Mouse (Mus musculus): Measurements from ENCODE around the gene Aspdh. TPM values are rescaled to one million over a fixed set of nuclear protein-coding genes. Genes with fewer than 3 reads are reported as not detected.
A peak's percentile ranks its signal among the peaks of the same experiment; 100 is the strongest.

The Aspdh gene
- polyA plus RNA-seq (2014; fragmentation: Nextera tagmentation; extraction: Ambion mirVana): 5.3 TPM in 2 replicates

DNA sequence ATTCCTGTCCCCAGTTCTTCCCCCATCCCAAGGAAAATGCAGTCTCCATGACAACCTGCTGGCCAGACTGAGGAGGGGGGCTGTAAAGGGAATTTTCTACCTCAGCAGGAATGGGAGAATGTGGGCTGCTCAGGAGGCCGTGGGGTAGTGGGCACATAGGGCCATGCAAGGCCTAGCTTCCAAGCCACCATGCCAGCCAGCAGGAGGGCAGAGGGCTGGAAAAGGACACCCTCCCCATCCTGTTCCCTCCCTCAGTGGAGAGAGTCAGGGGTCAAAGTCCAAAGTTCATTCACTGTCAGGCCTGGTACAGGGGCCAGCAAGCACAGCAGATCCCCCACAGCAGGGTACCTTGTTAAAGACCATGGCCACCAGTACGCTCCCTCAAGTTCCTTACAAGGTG is at the start of gene Aspdh:
TSS of gene Aspdh (plus strand) at position 281 of the 400 bp plus-strand sequence.
- 46% methylated on average over 2 of the region's 2 CpGs for WGBS
- no peak for ATAC-seq
- peaks cover 27% of the 10 kb centered on the region for H3K4me1 ChIP-seq (ENCODE audit: control insufficient read depth, insufficient read depth, low read length)

DNA sequence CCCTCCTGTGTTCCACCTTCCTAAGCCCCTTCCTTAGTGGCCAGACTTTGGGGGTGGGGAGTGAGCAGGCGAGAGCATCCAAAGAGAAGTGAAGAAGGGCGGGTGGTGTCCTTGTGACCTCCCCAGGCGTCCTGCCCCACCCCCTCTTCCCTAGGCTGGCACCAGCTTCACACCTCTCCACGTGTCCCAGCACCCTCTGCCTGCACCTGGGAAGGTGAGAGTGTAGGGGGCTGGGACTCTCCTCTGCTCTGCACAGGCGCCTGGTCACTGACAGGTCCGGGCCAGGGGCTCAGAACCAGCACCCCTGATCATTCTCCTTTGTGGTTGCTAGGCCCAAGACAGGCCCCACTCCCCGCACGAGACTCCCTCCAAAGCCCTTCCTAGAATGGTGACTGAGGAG is 37.5 kb upstream of the Aspdh start:
- DNase-seq (ENCODE audit: low spot score) (no peak), ATAC-seq (peak; percentile 6)
- peak overlapping the region; percentile 58 for H3K9ac ChIP-seq (ENCODE audit: low read length)
- H3K27me3 ChIP-seq (replicated peaks; ENCODE audit: control insufficient read depth, insufficient read depth, low read length): no peaks in the 10 kb centered on the region
- H3K36me3 ChIP-seq (ENCODE audit: control insufficient read depth, insufficient read depth, low read length): no peaks in the 10 kb centered on the region
- H3K9me3 ChIP-seq (replicated peaks; ENCODE audit: control insufficient read depth, low read length): no peaks in the 10 kb centered on the region
- H3K27ac ChIP-seq (ENCODE audit: low read depth, low read length): peak overlapping the region; percentile 100
- 18% methylated on average over 8 of the region's 8 CpGs for WGBS
- peak overlapping the region; percentile 74 for H3K4me3 ChIP-seq (ENCODE audit: low read depth, low read length)
- peak overlapping the region; percentile 52 for H3K4me2 ChIP-seq (ENCODE audit: low read length)
- peaks cover 26% of the 10 kb centered on the region for H3K4me1 ChIP-seq (ENCODE audit: control insufficient read depth, insufficient read depth, low read length)

More for the DNA sequence above, at the start of gene Aspdh:
- peaks cover 41% of the 10 kb centered on the region for H3K36me3 ChIP-seq (ENCODE audit: control insufficient read depth, insufficient read depth, low read length)
- no peaks in the 10 kb centered on the region for H3K27me3 ChIP-seq (replicated peaks; ENCODE audit: control insufficient read depth, insufficient read depth, low read length)
- H3K9ac ChIP-seq (ENCODE audit: low read length): peak within 1 kb of the TSS; percentile 40
- no peaks in the 10 kb centered on the region for H3K9me3 ChIP-seq (replicated peaks; ENCODE audit: control insufficient read depth, low read length)
- no peak within 1 kb of the TSS for H3K4me3 ChIP-seq (ENCODE audit: low read depth, low read length)
- no peak for DNase-seq (ENCODE audit: low spot score)
- peak within 1 kb of the TSS; percentile 21; the same call in 1 of the 2 replicates for H3K4me2 ChIP-seq (ENCODE audit: low read length)
- peak within 1 kb of the TSS; percentile 78 for H3K27ac ChIP-seq (ENCODE audit: low read depth, low read length)

DNA sequence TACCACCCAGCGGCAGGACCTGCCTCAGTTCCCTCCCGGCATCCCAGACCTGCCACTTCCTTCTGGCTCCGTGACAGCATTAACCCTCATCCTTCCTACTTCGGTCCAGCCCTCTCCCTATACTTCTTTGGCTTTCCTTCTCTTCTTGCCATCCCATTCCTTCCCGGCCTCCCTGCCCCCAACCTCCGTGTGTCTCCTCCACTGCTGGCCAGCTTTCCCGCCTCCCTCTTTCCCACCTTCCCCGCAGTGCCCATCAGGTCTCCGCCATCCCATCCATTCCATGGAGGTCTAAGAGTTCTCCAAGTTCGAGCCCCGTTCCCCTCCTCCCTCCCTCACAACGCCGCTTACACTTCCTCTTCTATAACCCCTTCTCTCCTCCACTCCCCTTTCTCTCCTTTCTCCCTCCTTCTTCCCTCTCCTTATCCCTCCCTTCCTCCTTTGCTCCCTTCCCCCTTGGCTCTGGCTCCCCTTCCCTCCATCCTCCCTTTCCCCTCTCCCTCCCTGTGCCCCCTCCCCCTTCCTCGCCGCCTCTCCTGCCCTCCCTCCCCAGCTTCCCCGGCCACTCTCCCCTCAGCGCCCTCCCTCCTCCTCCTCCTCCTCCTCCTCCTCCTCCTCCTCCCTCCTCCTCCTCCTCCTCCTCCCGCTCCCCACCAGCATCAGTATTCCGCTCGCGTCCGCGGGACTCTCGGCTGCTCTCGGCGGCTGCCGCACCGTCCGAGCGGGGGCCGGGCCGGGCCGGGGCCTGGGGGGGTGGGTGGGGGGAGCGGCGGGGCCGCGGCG is 36.8 kb upstream of the Aspdh start:
- under 1% methylated on average over 16 of the region's 38 CpGs for WGBS

DNA sequence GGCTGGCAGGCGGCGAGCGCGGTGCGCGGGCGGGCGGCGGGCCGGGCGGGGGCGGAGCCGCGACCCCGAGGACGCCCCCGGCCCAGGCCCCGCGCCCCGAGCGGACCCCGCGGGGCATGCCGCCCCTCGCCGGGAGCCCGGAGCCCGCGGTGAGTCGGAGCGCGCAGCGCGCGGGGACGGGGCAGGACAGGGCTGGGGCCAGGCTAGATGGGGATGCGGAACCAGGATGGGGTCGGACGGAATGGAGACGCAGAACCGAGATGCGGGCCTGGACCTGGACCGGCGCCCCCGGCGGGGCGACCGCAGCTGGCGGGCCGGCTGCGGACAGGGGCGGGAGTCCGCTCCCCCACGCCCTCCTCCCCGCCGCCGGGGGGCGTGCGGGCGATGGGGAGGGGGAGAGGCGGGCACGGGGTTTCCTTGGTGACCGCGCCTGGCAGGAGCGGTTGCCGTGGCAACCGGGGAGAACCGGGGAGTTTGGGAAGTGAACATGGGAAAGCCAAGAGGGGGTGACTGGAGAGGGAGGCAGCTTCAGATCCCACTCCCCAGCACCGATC is 36.1 kb upstream of the Aspdh start, which contains the start of gene Lrrc4b:
TSS of gene Lrrc4b (plus strand) at position 51 of the 554 bp plus-strand sequence.
- Histone ChIP-seq H3K27me3 (replicated peaks; ENCODE audit: control insufficient read depth, insufficient read depth, low read length) (no peaks in the 10 kb centered on the region), H3K4me3 (ENCODE audit: low read depth, low read length) (peak within 1 kb of the TSS; percentile 74), H3K9ac (ENCODE audit: low read length) (peak within 1 kb of the TSS; percentile 97)

More for the DNA sequence above, 36.8 kb upstream of the Aspdh start:
- H3K4me3 ChIP-seq (ENCODE audit: low read depth, low read length): peak overlapping the region; percentile 74
- H3K4me2 ChIP-seq (ENCODE audit: low read length): peak overlapping the region; percentile 94
- H3K27me3 ChIP-seq (replicated peaks; ENCODE audit: control insufficient read depth, insufficient read depth, low read length): no peaks in the 10 kb centered on the region
- no peaks in the 10 kb centered on the region for H3K9me3 ChIP-seq (replicated peaks; ENCODE audit: control insufficient read depth, low read length)
- ATAC-seq: peak; percentile 29
- peak overlapping the region; percentile 97 for H3K9ac ChIP-seq (ENCODE audit: low read length)
- H3K36me3 ChIP-seq (ENCODE audit: control insufficient read depth, insufficient read depth, low read length): no peaks in the 10 kb centered on the region
- DNase-seq (ENCODE audit: low spot score): peak; percentile 86
- peak overlapping the region; percentile 100 for H3K27ac ChIP-seq (ENCODE audit: low read depth, low read length)
- peaks cover 26% of the 10 kb centered on the region for H3K4me1 ChIP-seq (ENCODE audit: control insufficient read depth, insufficient read depth, low read length)

DNA sequence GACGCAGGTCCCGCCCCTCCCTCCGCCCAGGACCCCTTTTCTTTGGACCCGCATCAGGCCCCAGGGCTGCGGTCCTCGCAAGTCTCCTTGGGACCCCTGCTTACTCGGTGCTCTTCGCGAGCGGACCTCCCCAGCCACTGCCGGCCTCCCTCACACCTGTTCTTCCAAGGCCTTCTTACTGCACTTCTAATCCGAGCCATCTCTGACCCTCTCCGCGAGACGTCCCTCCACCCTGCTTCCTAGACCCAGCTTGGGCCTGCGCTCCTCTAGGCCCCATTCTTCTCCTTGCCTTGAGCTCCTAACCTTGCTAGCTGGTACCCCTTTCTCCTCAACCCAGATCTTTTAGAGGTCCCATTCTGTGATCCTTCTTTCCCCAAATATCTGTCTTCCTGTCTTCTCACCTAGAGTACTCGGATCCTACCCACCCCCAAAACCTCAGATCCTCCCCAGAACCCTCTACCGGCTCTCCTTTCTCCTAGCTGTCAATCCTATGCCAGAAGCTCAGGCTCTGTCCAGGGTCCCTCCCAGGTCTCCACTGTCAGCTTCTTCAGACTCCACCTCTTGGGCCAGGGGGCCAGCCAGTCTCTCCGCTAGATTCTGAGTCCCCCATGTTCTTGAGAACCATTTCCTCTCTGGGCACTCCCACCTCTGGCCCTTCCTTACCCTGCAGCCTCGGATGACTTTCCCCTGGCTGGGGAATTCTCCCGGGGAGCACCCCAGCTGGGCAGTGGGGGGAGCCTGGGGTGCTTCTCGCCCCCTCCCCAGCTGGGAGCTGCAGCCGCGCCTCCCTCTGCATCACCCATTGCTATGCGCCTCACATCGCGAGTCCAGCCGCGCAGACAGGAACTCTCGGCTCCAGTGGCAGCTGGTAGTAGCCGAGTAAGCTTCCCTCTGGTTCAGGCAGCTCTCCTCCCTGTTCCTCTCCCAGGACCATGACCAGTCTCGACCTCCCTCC is 35.4 kb upstream of the Aspdh start:
- peak; percentile 28 for ATAC-seq
- H3K9me3 ChIP-seq (replicated peaks; ENCODE audit: control insufficient read depth, low read length): no peaks in the 10 kb centered on the region
- peak overlapping the region; percentile 97 for H3K9ac ChIP-seq (ENCODE audit: low read length)
- H3K4me3 ChIP-seq (ENCODE audit: low read depth, low read length): peak overlapping the region; percentile 74
- H3K27me3 ChIP-seq (replicated peaks; ENCODE audit: control insufficient read depth, insufficient read depth, low read length): no peaks in the 10 kb centered on the region
- 2% methylated on average over 28 of the region's 32 CpGs for WGBS
- H3K4me2 ChIP-seq (ENCODE audit: low read length): peak overlapping the region; percentile 94
- peaks cover 8% of the 10 kb centered on the region; the same call in 1 of the 2 replicates for H3K36me3 ChIP-seq (ENCODE audit: control insufficient read depth, insufficient read depth, low read length)
- DNase-seq (ENCODE audit: low spot score): peak; percentile 61
- H3K27ac ChIP-seq (ENCODE audit: low read depth, low read length): peak overlapping the region; percentile 100
- H3K4me1 ChIP-seq (ENCODE audit: control insufficient read depth, insufficient read depth, low read length): peaks cover 26% of the 10 kb centered on the region

More for the DNA sequence above, 36.1 kb upstream of the Aspdh start, which contains the start of gene Lrrc4b:
- Histone ChIP-seq H3K4me1 (ENCODE audit: control insufficient read depth, insufficient read depth, low read length) (peaks cover 26% of the 10 kb centered on the region), H3K4me2 (ENCODE audit: low read length) (peak within 1 kb of the TSS; percentile 94), H3K36me3 (ENCODE audit: control insufficient read depth, insufficient read depth, low read length) (0 out of 2 replicates have a peak, but pooled peaks cover 3% of the 10 kb centered on the region), H3K27ac (ENCODE audit: low read depth, low read length) (peak within 1 kb of the TSS; percentile 100), H3K9me3 (replicated peaks; ENCODE audit: control insufficient read depth, low read length) (no peaks in the 10 kb centered on the region)
- ATAC-seq: peak; percentile 67
- peak; percentile 95 for DNase-seq (ENCODE audit: low spot score)
- WGBS: 1% methylated on average over 38 of the region's 69 CpGs

DNA sequence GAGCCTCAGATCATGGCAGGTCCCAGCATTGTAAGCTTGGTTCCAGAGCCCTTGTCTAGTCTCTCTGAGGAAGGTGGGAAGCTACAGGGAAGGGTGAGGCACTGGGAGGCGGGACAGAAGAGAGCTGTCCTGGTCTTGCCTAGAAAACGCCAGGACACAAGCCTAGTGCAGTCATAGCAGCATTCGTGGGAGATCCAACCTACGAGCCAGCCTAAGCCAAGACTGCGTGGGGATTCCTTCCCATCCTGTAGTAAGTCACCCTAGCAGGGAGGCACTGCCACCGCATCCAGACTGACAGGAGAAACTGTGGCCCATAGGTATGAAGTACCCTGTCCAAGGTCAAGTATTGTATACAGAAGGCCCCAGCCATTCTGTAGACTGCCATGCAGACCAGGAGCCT is 32.6 kb upstream of the Aspdh start:
- H3K4me2 ChIP-seq (ENCODE audit: low read length): no peak overlapping the region
- peaks cover 24% of the 10 kb centered on the region for H3K4me1 ChIP-seq (ENCODE audit: control insufficient read depth, insufficient read depth, low read length)
- WGBS: 77% methylated on average over 6 of the region's 6 CpGs
- H3K9me3 ChIP-seq (replicated peaks; ENCODE audit: control insufficient read depth, low read length): no peaks in the 10 kb centered on the region
- H3K9ac ChIP-seq (ENCODE audit: low read length): no peak overlapping the region
- no peaks in the 10 kb centered on the region for H3K27me3 ChIP-seq (replicated peaks; ENCODE audit: control insufficient read depth, insufficient read depth, low read length)
- DNase-seq (ENCODE audit: low spot score) (no peak), ATAC-seq (no peak)
- no peak overlapping the region for H3K4me3 ChIP-seq (ENCODE audit: low read depth, low read length)
- H3K36me3 ChIP-seq (ENCODE audit: control insufficient read depth, insufficient read depth, low read length): peaks cover 9% of the 10 kb centered on the region; the same call in 1 of the 2 replicates
- H3K27ac ChIP-seq (ENCODE audit: low read depth, low read length): no peak overlapping the region

DNA sequence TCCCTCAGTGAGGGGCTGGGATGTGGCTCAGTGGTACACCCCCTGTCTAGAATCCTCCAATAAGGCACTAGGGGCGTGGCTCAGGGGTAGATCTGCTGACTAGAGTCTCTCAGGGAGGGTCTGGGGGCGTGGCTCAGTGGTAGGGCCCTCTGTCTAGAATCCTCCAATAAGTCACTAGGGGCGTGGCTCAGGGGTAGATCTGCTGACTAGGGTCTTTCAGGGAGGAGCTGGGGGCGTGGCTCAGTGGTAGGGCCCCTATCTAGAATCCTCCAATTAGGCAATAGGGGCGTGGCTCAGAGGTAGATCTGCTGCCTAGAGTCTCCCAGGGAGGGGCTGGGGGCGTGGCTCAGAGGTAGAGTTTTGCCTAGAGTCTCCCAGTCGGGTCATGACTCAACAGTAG is 31.8 kb upstream of the Aspdh start:
- no peaks in the 10 kb centered on the region for H3K27me3 ChIP-seq (replicated peaks; ENCODE audit: control insufficient read depth, insufficient read depth, low read length)
- no peak overlapping the region for H3K27ac ChIP-seq (ENCODE audit: low read depth, low read length)
- H3K9me3 ChIP-seq (replicated peaks; ENCODE audit: control insufficient read depth, low read length): no peaks in the 10 kb centered on the region
- ATAC-seq (peak; percentile 42), DNase-seq (ENCODE audit: low spot score) (peak; percentile 82)
- 9% methylated on average over 7 of the region's 7 CpGs for WGBS
- H3K4me1 ChIP-seq (ENCODE audit: control insufficient read depth, insufficient read depth, low read length): peaks cover 21% of the 10 kb centered on the region
- no peak overlapping the region for H3K4me3 ChIP-seq (ENCODE audit: low read depth, low read length)
- H3K4me2 ChIP-seq (ENCODE audit: low read length): no peak overlapping the region
- H3K36me3 ChIP-seq (ENCODE audit: control insufficient read depth, insufficient read depth, low read length): peaks cover 9% of the 10 kb centered on the region; the same call in 1 of the 2 replicates
- no peak overlapping the region for H3K9ac ChIP-seq (ENCODE audit: low read length)

DNA sequence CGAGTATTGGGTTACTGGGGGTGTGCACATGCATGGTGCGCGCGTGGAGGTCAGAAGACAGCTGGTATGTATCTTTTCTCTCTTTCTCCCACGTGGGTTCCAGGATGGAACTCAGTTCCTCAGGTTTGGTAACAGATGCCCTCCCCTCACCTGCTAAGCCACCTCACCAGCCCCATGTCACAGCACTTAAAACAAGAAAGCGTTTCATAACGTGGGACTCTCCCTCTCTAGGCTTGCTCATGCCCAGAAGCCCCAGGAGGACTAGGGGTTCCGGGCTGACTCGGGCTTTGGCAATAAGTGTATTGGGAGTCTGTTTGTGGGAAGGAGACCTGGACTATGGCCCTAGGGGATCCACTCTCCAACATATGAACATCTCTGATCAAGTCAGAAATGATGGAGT is 31.1 kb upstream of the Aspdh start:
- Histone ChIP-seq H3K4me3 (ENCODE audit: low read depth, low read length) (no peak overlapping the region), H3K27ac (ENCODE audit: low read depth, low read length) (no peak overlapping the region), H3K9ac (ENCODE audit: low read length) (no peak overlapping the region), H3K4me1 (ENCODE audit: control insufficient read depth, insufficient read depth, low read length) (peaks cover 21% of the 10 kb centered on the region), H3K4me2 (ENCODE audit: low read length) (no peak overlapping the region), H3K9me3 (replicated peaks; ENCODE audit: control insufficient read depth, low read length) (no peaks in the 10 kb centered on the region), H3K27me3 (replicated peaks; ENCODE audit: control insufficient read depth, insufficient read depth, low read length) (no peaks in the 10 kb centered on the region), H3K36me3 (ENCODE audit: control insufficient read depth, insufficient read depth, low read length) (peaks cover 9% of the 10 kb centered on the region; the same call in 1 of the 2 replicates)
- 81% methylated on average over 9 of the region's 9 CpGs for WGBS
- DNase-seq (ENCODE audit: low spot score): no peak
- ATAC-seq: no peak
